Mouse (Mus musculus): ENCODE measurements around the gene Hoxd8.

The Hoxd8 gene

DNA sequence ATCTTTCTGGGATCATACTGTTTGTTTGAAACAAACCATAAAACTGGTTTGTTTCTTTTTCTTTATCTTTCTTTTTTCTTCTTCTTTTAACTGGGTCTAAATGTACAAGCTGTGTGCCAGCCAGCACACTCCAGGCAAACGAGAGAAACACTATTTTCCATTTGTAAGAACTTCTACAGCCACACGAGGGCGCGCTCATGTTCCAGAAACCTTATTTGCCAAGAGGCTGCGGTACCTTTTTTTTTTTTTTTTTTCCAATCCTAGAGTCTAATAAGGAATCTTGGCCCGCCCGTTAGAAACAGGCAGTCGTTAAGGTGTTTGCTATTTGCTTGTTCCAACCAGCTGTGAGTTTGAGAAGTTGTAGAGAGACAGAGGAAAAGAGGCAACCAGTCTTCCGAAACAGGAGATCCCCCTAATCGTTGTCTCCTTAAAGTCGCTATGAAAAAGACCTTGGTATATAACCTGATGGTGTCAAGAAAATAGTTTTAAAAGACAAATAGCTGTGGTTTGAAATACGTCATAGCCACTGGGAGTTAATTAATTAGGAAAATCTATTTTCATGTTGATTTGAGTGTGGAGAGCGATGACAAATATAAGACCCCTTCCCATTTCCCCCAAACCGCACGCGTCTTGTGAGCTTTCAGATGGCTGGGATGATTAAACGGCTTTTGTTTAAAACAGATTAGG, 18.0 kb upstream of the Hoxd8 start:
- no peak for DNase-seq (ENCODE audit: low spot score in 2 of 2)

DNA sequence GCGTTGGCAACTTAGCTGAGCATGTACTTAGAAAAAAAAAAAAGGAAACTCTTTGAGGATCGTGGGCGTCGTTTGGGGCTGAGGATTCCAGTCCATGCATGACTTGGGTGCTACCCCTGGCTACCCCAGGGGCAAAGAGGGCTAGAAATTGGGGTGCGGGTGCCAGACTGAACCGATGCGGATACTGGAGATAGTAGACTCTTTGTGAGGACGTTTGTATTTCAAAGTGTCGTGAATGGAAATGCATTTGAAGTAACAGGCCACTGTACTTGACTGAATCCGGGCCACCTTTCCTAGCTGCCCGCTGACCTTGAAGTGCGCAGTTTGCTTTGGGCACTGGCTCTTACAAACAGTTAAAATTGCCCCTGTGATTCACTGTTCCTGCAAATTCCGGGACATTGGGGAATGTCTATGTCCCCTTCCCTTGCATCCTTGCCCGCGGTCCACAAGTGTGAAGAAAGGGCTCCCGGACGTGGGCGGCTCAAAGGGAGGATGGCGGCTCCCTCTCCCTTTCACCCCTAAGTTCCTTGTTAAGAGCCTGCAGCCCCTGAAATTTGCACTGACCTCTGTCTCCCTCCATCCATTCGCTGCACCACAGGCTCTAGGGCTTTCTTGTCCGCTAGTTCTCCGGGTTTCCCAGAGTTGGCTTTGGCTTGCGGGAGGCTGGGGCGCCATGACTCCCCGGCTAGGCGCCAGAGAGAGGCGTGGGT, 17.3 kb upstream of the Hoxd8 start:
- DNase-seq (ENCODE audit: low spot score in 2 of 2), result no peak

DNA sequence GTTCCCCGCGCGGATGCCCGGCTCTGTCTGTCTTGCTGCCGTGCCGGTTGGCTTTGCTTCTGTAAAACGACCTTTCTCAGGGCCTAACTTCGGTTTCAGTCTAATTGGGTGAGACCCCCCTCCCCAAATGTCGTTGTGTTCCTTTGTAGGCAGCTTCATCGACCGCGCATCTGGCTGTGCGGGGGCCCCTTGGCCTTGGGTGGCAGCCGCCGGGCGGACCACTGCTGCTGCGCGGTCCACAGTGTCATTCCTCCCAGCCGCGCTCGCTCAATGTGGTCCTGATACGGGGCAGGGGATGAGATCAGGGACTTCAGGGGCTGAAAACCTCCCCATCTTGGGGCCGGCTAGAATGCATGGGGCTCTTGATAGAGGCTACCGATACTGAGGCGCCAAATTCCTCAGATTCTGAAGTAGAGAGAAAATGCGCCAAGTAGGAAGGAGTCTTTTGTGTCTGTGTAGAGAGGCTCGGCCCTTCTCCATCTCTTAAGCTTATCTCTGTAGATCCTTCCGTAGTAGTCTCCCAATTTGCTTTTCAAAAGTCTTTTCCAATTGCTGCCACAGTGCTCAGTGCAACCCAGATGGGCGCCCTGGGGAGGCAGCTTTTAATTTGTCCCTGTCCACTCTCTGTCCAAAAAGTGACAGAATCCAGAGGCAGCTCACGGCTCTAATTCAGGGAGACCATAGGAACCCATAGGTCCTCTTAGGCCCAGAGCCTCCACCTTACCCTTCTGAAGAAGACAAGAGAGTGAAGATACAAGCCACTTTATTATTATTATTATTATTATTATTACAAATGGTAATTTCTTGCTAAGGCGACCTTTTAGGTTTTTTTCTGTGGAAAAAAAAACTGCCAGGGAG, 16.5 kb upstream of the Hoxd8 start:
- no peak for DNase-seq (ENCODE audit: low spot score in 2 of 2)

DNA sequence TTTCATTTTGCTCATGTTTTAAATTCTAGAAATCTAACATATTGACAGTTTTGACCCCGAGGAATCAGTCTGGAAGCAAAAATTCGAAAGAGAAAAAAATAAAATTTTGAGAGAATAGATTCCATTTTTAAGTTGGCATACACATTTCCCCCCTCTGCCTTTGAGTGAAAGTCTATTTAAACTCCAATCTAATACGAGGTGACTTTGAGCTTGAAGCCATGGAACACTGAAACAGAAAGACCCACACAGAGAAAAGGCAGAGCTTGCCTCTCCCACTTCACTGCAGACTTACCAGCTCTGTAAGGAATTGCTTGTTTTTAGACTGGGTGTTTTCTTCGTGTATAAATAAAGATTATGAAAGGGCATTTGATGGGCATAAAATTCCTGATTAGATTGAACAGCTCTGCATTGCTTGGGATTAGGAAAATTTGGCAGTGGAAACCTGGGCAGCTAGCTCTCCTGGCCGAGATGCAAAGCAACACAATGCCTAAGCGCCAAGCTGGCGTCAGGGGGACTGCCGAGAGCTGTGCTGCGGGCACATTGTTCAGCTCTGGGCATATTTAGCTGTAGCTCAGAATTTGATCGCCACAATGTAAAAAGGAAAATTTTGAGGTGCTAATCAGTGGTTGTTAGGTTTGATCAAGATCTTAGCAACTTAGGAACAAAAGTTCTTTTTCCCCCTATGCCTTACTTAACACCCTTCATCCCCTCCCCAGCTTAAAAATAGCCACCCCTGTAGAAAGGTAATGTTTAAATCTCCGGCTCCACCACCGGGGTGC, 15.4 kb upstream of the Hoxd8 start:
- no peak for DNase-seq (ENCODE audit: low spot score in 2 of 2)

DNA sequence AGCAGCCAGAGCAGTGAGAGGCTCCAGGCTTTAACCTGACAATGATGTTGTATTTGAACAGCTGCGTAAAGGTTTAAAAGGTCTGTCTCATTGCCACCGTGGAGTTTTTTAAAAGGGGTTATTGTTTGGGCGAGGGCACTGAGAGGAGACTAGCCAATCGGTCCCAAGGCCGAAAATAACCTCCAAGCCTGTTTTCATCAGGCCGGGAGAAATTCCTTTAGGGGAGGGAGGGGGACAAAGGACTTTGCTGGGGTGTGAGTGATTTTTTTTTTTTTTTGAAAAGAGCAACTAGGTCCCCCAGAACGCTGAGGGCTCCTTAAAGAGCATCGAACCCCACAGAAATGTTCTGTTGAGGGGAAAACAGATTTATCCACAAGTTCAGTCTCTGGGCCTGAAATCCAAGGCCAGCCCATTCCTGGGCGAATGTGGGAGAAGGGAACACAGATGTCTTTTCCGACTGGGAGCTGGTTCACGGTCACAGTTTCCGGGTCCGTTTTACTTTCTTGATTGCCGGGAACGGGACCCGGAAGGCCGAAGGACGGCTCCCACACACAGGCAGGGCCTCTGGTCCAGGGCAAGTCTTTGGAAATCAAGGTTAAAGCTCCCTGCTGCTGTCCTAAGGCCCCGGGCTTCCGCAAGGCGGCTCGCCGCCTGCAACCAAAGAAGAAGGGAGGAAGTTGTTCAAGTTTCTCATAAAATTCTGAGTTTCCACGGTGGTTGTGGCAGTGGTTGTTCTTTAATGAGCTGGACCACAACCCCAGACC, 14.7 kb upstream of the Hoxd8 start:
- DNase-seq (ENCODE audit: low spot score in 2 of 2), result no peak

DNA sequence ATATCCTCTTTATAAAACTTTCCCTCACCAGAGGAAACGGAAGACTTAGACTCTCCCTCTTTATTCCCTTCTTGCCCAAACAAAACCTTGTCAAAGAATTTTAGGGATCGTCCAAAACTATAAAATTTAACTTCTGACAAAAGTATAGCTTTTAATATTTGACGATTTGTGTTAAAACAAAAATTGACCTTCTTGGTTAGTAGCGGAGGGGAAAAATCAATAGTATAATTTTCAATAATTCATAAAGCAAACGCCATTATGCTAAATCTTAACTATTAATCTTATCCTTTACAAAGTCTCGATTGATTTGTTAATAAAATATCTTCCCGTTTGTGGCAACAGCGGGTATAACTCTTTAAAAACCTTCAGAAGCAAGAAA, 14.1 kb upstream of the Hoxd8 start:
- no peak for DNase-seq (ENCODE audit: low spot score in 2 of 2)

DNA sequence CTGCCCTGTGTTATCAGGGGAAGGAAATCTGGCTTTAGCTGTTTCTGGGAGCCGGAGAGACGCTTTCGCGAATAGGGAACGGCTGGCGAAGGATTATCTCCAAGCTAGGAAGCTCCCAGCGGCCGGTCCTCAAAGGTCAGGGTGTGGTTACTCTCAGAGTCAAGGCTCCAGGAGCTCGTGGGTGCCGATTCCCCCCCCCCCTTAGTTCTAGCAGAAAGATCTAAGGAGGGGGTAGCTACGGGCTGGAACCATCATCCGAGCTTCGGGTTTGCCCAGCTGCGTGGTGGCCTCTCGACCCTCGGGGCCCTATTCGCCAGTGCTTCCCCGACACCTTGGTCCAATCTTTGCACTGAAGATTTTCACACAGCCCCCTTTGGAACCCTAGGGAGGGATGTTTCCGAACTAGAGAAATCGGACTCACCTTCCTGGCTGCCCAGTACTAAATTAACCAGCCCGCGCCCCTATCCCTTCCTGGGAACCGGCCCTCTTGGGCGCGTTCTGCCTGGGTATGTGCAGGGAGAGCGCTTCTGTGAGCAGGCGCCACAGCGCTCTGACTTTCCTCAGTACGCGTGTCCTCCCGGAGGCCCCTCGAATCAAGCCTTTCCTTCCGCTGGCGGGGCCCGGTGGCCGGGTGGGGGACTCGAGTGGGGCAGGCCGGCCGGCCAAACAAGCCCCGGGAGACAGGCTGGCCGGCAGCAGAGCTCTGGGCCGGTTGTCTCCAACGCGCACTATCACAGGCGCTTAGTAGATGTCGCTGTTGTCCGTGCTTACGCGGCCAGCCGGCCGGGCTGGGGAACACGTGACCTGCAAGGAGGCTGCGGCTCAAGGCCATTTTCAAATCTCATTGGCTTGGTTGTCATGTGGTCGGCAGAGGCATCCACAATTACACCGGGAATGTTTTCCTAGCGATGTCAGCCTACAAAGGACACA, 13.1 kb upstream of the Hoxd8 start, which contains the start of gene Hoxd10:
Gene Hoxd10 (plus strand): TSS at position 903 of the 930 bp plus-strand sequence.
- peak in 1 of 2 experiments; percentile 31 for DNase-seq (ENCODE audit: low spot score in 2 of 2)

DNA sequence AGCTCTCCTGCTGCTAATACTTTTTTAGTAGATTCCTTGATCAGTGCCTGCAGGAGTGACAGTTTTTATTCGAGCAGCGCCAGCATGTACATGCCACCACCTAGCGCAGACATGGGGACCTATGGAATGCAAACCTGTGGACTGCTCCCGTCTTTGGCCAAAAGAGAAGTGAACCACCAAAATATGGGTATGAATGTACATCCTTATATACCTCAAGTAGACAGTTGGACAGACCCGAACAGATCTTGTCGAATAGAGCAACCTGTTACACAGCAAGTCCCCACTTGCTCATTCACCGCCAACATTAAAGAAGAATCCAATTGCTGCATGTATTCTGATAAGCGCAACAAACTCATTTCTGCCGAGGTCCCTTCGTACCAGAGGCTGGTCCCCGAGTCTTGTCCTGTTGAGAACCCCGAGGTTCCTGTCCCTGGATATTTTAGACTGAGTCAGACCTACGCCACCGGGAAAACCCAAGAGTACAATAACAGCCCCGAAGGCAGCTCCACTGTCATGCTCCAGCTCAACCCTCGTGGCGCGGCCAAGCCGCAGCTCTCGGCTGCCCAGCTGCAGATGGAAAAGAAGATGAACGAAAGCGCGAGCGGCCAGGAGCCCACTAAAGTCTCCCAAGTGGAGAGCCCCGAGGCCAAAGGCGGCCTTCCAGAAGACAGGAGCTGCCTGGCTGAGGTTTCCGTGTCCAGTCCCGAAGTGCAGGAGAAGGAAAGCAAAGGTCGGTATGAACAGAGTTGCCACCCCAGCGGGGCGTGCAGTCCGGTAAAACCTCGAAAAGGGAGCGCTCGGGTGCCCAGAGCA, 12.2 kb upstream of the Hoxd8 start:
- DNase-seq (ENCODE audit: low spot score in 2 of 2), result no peak

DNA sequence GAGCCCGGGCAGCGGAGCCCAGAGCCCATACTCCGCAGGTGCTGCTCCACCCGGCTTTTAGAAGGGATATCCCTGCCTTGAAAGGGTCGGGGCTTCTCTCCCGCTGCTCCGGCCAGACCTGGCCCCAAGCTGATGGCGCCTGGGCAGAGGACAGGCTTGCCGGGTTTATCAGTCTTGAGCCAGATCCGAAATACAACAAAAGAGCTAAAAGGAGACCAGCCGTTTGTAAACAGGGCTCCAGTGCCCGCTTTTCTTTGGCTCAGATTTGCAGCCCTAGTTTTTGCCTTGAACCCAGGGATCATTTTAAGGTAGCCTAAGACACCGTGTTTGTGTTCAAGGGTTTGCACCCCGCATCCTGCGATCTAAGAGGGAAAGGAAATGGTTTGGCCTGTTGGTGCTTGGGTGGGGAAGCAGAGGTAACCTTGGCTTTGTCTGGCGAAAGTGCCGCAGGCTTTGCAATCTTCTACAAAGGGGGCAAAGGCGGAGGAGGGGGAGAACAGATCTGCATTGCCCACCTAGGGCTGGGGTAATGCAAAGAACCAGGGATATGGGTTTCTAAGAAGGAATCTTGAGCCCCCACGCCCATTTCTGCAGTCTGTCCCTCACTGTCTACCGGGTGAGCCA, 11.5 kb upstream of the Hoxd8 start:
- no peak for DNase-seq (ENCODE audit: low spot score in 2 of 2)

DNA sequence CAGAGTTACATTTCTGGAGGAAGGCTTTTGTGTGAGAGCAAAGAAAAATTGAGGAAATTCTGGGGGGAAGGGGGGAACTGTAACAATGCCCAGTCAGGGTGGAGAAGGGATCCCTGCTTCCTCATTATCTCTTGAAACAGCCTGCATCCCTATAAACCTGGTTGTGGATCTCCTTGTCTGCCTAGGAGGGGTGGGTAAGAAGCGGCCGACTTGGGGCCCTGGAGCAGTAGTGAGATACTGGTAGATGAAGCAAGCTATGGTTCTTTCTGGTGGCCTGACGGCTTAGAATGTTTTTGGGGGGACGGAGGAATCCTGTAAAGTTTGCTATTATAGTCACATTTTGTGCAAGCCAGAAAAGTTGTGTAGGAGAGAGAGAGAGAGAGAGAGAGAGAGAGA, 11.0 kb upstream of the Hoxd8 start:
- no peak for DNase-seq (ENCODE audit: low spot score in 2 of 2)

DNA sequence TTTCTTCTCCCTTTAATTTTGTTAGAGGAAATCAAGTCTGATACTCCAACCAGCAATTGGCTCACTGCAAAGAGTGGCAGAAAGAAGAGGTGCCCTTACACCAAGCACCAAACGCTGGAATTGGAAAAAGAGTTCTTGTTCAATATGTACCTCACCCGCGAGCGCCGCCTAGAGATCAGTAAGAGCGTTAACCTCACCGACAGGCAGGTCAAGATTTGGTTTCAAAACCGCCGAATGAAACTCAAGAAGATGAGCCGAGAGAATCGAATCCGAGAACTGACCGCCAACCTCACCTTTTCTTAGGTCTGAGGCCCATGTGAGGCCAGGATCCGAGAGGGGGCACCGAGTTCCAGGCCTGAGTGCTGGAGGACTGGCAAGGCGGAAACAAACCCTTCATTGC, 10.3 kb upstream of the Hoxd8 start:
- DNase-seq (ENCODE audit: low spot score in 2 of 2), result no peak

DNA sequence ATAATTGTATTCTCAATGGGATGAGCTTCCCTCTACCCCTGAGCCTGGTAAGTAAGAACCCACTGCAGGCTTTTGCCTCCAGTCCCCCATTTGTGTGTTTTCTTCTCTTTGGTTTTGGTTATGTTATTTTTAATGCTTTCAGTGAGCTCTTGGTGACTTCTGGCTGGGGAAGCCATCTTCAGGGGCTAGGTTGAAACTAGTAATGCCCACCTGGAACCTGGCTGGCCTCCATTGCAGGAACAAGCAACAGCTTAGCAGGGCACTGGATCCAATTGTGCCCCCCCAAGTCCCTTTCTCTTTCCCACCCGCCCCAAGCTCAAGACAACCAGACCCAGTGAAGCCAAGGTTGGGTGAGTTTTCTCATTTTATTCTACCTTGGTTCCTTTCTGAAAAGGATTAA, 9.0 kb upstream of the Hoxd8 start:
- no peak for DNase-seq (ENCODE audit: low spot score in 2 of 2)

DNA sequence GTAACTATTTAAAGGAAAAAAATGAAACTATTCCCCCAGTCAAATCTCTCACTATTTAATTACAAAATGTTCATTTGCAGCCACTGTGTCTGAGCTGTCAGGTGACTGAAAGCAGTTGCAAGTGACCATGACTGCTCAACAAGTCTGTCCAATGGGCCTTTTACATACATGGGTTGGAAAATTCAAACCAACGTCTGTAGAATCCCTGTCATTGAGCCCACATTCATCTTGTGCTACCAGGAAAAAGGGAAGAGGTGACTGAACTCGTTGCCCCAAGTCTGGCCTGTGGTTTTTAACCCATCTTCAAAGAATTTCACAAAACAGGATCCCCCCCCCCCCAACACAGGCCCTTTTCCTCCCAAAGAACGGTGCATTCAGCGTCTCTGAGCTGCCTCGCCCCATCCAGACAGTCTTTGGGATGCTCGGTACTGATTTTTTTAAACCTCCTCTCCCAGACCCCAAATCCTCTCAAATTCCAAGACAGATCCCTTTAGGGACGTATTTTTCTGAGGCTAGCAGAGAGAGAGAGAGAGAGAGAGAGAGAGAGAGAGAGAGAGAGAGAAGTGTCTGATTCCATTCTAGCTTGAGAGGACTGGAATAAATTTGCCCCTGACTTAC, 8.5 kb upstream of the Hoxd8 start:
- no peak for DNase-seq (ENCODE audit: low spot score in 2 of 2)

DNA sequence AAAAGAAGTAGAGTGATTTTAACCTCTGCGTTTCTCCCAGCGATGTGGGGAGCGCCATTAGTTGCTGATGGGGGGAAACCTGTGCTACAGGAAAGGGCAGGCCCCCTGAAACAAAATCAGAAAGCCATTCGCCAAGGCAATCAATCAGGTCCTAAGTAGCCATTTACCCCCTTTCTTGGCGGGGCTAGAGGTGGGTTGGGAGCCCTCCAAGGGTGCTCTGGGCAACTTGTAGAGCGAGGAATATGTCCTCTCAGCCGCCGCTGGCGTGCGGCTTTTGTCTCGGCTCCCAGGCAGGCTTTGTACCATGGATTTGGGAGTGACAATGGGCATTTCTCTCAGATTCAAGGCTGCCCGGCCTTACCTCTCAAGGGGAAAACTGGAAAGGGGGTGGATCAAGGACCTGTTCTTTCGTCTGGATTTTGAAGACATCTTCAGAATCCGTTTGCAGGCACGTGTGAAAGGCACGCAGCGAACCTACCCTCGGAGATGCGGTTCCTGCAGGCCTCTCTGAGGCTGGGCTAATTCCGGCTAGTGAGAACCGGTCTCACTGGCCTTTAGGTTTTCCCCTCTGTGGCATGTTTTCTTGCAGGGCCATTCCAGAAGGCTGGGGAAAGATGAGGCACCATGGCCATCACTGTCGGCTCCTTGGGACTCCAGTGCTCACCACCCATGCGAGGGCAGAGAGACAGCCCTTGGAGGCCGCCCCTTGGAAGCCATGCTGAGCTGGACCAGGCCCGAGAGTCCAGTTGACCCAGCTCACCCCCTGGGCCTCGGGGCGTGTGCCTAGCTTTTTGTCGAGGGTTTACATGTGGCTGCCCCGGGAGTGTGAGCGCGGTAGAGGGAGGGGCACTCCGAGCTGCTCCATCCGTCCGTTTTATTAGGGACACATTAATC, 7.7 kb upstream of the Hoxd8 start:
- DNase-seq (ENCODE audit: low spot score in 2 of 2), result no peak

DNA sequence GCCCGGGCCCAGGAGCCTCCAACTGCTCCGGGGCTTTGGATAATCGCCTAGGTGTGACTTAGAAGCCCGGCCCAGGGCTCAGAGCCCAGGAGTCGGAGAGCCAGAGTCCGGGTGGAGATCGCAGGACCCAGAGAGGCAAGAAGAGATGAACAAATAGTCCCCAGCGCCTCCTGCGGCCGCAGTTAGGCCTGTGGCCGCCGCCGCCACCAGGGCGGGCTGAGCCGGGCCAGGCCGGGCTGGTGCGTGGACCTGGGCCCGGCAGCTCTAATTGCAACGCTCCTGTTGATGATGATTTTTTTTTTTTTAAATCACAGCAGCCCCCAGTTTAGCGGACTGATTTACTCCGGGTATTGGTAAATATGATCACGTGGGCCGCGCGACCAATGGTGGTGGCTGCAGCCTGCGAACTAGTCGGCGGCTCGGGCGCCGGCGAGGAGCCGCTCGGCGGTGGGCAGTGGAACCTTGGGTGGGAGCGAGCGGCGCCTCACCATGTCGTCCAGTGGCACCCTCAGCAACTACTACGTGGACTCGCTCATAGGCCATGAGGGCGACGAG, 6.8 kb upstream of the Hoxd8 start, which contains the start of gene Hoxd9:
Gene Hoxd9 (plus strand): TSS at position 161 of the 555 bp plus-strand sequence.
- no peak for DNase-seq (ENCODE audit: low spot score in 2 of 2)

DNA sequence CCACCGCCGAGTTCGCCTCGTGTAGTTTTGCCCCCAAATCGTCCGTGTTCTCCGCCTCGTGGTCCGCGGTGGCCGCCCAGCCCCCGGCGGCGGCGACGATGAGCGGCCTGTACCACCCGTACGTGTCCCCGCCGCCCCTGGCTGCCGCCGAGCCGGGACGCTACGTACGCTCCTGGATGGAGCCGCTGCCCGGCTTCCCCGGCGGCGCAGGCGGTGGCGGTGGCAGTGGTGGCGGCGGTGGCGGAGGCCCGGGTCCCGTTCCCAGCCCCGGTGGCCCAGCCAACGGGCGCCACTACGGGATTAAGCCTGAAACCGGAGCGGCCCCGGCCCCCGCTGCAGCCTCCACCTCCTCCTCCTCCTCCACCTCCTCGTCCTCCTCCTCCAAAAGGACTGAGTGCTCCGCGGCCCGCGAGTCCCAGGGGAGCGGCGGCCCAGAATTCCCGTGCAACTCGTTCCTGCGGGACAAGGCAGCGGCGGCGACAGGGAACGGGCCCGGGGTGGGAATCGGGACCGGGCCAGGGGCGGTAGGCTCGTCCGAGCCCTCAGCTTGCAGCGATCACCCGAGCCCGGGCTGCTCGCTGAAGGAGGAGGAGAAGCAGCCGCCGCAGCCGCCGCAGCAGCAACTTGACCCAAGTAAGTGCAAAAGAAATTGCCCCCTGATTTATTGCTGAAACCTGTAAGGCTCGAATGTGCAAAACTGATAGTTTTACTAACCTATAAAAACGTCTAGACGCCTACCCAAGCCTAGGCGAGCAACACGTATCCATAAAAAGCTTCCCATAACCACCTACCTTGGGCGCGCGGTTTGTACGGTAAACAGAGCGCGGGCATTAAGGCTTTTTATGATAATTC, 6.0 kb upstream of the Hoxd8 start:
- DNase-seq (ENCODE audit: low spot score in 2 of 2), result no peak
